Mouse (Mus musculus) G1E (cell line): Measurements from ENCODE around the gene Smoc1.

Experiments
- CTCF ChIP-seq: IDR thresholded peaks from 2 replicates; pipeline ENCODE4 v1.5.1; 2012; ENCODE audit warnings: low read depth, low read length, inconsistent platforms, mixed read lengths
- GATA1 ChIP-seq: IDR thresholded peaks from 2 replicates; pipeline ENCODE4 v1.6.1; 2012; ENCODE audit warnings: borderline replicate concordance, low read length, inconsistent platforms, mixed read lengths
- TAL1 ChIP-seq: conservative IDR thresholded peaks from 2 replicates; pipeline ENCODE4 v1.6.1; 2012; ENCODE audit warnings: low read depth, low read length, inconsistent platforms, mixed read lengths

DNA sequence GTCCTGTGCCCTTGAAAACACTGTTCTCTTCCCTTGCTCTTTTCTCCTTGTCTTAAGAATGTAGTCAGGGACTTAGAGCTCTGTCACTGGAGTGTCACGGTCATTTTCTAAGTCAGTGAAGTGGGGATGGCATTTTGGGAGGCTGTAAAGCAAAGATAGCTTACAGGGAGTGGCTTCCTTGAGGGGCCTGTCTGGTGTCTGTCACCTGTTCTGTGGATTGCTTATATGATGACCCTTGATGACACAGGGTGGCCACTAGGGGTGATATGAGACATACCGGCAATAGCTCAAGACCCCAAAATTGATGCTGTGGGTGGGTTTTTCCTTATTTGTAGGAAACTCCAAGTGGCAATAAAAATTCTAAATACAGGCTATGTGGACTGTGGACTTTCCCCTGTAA is 141.9 kb downstream of the Smoc1 start:
- no peak; the same call in 1 of the 2 replicates for TF ChIP-seq CTCF
- TF ChIP-seq GATA1 = no peak
- TF ChIP-seq TAL1 = no peak
